Mouse (Mus musculus) T-helper 1 cell (primary cell): Measurements from ENCODE around the gene Hectd3.

Experiments
- in situ Hi-C: fragments of 300-600 bp; cut with MboI, MseI; formaldehyde crosslinking; loops from one replicate; pipeline ENCODE4 v1.15.1; 2025; ENCODE audit warnings: high pct_unique_total_duplicates

Gene Hectd3

DNA sequence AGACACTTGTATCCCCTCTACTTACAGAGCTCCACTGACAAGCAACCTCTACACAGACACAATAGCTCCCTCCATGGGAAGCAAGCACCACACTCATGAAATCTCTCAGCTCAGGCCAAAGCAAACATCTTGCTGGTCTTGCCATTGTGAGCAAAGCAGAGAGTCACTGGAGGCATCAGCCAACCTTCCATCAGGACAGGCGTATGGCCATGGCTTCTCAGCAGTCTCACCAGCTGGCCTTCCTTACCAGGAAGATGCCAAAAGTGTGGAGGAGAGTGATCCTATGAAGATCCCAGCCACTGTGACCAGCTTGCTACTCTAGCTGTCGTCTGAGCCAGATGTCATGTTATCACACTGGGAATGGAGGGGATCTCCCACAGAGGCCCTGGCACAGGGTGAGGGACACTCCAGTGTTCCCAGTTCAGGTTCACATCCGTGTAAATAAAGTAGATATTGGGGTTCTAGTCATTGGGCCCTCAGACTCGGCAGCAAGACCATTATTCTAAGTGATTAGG, 19.8 kb downstream of the Hectd3 start:
- in situ Hi-C loops: no loop called here

DNA sequence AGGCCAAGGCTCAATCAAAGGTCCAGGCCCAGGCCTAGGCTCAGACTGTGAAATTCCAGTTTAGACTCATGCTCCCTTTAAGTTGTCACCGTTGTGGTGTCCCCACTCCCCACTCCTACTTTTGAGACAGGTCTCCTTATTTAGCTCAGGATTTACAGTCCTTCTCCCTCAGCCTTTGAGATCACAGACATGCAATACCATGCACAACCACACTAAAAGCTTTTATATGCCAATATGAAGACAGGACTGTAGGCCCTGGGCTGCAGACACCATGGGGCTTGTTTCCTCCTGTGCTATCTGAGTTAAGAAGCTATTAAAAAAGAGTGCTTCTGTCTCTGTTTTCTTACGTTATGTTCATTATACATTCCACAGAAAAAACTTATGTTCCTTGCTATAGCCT, 22.6 kb downstream of the Hectd3 start:
- in situ Hi-C loops: no loop called here

DNA sequence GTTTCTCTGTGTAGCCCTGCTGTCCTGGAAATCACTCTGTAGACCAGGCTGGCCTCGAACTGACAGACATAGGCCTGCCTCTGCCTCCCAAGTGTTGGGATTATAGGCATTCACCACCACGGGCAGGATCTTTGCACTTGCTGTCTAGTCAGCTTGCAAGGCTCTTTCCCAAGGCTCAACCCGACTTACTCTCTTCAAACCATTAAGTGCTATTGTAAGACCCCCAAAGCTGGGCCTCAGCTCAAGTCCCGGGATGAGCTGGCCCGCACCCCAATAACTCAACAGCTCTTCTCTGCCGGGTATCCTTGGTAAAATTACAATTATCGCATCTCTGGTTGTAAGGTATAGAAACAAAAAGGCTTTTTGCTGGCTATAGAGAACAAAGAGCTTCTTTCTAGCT, 23.2 kb downstream of the Hectd3 start:
- in situ Hi-C loops: no loop called here

DNA sequence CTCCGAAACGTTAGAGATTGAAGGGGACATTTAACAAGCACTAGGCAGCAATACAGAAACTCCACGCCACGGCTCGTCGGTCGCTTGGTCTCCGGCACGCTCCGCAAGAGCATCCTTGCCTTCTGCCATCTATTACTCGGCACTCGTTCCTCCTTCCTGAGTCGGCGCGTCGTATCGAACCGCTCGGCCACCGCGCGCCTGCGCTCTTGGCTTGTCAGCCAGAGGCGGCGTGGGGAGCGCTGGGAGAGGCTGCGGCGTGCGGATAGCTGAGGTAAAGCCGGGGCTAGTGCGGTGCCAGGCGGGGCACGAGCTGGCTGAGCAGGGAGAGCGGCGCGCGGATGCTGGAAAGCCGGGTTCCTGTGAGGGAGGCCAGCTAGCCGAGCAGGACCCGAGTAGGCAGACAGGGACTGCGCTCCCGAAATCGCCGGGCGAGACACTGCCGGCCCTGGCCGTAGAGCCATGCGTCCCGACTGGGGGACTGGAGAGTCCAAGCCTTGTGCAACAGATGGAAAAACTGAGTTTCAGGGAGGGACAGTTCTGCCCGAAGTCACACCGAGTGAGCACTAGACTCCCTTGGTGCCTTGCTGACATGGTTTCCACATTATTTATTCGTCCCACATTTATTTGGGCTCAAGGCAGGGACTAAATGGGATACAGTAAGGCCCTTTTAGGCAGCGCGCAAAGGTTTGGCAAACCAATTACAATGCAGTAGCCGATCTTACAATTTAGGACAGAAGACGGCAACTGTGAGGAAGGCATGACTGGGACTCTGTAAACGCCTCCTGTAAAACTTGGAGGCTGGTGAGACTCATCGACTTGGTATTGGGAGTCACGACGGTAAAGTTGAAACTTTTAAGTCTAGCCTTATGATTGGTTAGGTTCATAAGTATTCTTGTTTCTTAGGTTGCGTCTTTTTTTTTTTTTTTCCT, 24.4 kb downstream of the Hectd3 start, which contains the start of gene Eif2b3:
Eif2b3 (plus strand) TSS at position 197 of the 929 bp plus-strand sequence.
- in situ Hi-C loops: no loop called here

DNA sequence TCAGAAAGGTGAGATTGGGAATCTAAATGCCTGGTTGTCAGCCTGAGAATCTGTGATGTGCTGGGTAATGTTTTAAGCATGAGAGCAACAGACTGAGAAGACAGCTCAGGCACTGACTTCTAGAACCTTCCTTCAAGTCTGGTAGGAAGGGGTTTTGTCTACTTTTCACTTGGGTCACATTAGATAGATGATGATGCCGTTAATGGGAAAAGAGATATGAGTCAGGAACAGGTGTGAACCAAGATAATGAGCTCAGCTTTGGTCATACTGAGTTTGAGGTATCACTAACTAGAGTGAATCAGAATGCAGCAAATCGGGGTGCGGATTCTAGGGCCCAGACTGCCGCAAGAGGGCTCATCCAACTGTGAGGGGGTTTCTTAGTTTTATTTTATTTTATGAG, 28.4 kb downstream of the Hectd3 start:
- in situ Hi-C loops: no loop called here

DNA sequence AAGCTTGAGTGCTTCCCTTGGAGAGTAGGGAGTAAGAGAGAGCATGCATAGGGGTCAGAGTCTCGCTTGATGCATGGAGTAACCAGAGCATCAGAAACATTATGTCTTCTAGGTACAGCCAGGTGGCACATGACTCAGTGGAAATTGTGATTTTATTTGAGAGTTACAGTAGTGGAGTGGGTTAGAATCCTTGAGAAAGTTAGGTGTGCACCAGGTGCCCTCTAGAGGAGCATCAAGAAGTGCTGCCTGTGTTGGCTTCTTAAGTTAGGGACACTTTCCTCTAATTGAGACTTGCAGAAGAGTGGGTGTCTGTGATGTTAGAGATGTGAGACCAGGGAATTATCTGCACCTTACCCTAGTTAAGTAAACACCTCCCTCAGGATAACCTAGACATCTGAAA, 36.0 kb downstream of the Hectd3 start:
- in situ Hi-C loops: loop anchor here (5.0 kb wide), 1 partner anchor 111 kb away; no protein-coding TSS in a partner anchor

DNA sequence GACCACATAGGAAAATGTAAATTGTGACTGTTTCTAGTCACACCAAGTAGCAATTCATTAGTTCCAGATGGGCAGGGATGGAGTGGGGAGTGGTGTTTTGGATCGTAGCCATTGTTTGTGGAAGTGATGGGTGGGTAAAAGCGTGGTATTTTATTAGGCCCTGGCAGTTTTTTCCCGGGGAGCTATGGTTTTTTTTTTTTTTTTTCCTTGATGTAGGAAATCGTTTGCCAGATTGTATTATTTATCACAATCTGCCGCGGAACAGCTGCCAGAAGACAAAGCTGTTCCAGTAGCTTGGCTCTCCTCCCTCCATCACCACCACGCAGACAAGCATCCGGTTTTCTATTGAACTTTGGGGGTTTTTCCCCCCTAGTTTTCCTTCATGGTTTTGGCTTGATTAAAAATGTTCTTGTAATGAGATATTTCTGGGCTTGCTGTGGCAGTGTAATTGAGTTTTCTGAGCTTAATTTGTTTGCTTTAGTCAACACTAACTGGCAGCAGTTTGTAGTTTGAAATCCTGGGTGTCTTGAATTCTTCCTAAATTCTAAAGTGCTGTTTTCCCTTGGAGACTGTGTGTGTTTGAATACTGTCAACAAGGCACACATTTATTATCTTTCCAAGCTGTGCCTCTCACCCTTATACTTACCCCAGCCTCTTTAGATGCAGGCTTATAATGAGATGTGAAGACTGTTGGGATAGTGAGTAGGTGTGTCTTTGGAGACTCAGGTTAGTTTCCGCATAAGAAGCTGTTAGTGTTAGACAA, 45.0 kb downstream of the Hectd3 start:
- in situ Hi-C loops: no loop called here

DNA sequence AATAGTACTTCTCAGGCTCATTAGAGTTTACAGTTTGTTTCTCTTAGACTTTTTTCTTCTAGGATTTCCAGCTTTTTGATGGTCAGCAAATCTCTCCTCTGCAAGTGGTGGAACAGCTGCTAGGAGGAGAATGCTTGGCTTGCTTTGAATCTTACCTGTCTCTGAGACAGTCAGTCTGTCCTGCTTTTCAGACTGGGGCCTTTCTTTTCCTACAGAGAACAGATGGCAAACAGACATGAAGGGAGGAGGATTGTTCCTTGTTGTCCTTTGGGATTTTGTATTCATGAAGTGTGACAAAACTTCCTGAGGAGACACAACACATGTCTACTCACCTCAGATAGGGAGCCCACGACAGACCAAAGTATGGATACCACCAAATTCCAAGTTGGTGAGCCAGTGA, 45.7 kb downstream of the Hectd3 start:
- in situ Hi-C loops: no loop called here

DNA sequence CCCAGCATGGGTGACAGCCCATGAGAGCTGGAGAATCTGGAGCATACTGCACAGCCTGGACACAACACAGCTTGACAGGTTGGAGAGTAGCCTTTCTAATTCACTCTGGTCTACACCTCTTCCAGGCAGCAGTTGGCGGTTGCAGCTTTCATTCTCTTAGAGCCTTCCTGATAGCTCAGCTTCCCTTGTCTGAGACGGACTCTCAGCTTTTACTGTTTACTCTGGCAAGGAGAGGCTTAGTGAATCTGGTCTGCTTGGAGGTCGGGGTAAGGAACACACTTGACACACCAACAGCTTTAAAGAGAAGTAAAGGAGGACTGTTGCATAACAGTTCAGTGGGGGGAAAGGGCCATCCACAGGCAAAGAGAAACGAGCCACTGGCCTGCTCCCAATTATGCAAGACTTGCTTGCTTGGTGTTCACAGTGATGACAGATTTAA, 46.2 kb downstream of the Hectd3 start:
- in situ Hi-C loops: no loop called here

DNA sequence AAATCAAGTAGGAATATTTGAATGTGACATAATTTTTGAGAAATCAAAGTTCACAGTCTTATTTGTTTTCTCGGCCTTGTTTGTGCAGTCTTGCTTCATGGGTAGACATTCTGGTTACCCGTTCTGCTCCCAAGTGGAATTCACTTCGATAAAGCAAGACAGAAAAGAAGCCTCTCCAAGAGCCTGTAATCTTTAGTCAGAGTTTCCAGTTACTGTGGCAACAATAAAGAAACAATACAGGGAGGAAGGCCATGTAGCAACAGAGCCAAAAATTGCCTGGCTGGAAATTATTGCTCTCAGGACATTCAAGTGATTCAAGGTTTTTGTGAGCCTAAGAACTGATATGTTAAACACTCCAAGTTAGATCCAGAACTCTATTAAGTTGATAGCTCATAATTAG, 53.7 kb downstream of the Hectd3 start:
- in situ Hi-C loops: no loop called here

DNA sequence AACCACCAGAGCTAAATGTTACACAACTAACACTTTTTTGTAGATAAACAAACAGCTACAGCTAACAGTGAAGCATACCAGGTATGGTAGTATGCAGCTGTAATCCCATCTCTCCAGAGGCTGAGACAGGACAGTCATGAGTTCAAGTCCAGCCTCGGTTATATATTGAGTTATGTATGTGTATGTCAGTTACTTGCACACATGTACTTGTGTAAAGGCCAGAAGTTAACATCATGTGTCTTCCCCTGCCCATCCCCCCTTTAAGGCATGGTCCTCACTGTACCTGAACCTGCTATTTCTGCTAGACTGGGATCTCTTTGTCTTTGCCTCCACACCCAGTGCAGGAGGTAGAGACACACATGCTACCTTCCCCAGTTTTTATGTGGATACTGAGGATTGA, 54.4 kb downstream of the Hectd3 start:
- in situ Hi-C loops: no loop called here

DNA sequence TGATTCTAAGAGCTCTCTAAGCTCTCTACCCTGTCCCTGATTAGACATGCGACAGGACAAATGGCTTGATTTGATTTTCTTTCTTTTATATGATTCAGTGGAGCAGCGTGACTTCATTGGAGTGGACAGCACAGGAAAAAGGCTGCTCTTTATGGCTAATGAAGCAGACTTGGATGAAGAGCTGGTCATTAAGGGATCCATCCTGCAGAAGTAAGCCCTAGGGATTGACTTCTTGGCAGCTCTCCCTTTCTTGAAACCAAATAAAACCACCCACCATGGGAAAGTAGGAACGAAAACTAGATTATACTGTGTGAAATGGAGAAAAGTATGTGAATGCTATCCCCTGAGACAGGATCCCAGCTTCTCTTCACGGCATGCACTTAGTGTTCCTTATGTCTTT, 57.5 kb downstream of the Hectd3 start:
- in situ Hi-C loops: no loop called here

DNA sequence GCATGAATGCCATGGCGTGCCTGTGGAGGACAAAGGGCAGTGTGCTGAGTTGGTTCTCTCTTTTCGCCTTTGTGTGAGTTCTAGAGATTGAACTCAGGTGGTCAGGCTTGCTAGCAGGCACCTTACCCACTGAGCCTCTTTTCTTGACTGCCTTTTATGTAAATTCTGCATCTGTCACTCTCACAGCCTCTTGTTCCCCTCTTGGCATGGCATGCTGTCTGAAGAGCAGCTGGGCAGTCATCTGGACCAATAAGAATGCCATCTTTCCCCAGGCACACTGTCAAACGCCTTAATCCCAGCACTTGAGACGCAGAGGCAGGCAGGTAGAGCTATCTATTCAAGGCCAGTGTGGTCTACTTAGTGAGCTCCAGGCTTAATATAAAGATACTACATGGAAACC, 58.8 kb downstream of the Hectd3 start:
- in situ Hi-C loops: no loop called here
